Mouse (Mus musculus): ENCODE results near the gene Nup88. TPM values are rescaled to one million over a fixed set of nuclear protein-coding genes. Genes with fewer than 3 reads are reported as not detected.
A peak's percentile ranks its signal among the peaks of the same experiment; 100 is the strongest.

The Nup88 gene
- polyA plus RNA-seq, 1 experiment from 2014 or later, result 87.2 TPM

GRCm38 (mm10) chr11:70964222-70964907 is 5.4 kb downstream of the Nup88 start:
- WGBS (ENCODE audit: insufficient replicate concordance), result 81% methylated on average over 4 of the region's 4 CpGs
- Histone ChIP-seq H3K4me3 (no peak overlapping the region), H3K36me3 (peaks cover 79% of the 10 kb centered on the region)

GRCm38 (mm10) chr11:70960786-70961554 is 8.8 kb downstream of the Nup88 start:
- no peak overlapping the region for H3K4me3 ChIP-seq
- peaks cover 24% of the 10 kb centered on the region for H3K4me1 ChIP-seq
- no peak overlapping the region for H3K9ac ChIP-seq
- H3K4me2 ChIP-seq, result no peak overlapping the region
- ATAC-seq, result peak; percentile 24; the same call in 1 of the 2 replicates
- 52% methylated on average over 5 of the region's 5 CpGs for WGBS (ENCODE audit: insufficient replicate concordance)
- peaks cover 97% of the 10 kb centered on the region for H3K36me3 ChIP-seq
- no peaks in the 10 kb centered on the region for H3K27me3 ChIP-seq (replicated peaks)
- H3K9me3 ChIP-seq (replicated peaks), result no peaks in the 10 kb centered on the region
- H3K27ac ChIP-seq, result no peak overlapping the region

More at GRCm38 (mm10) chr11:70964222-70964907, 5.4 kb downstream of the Nup88 start:
- H3K4me2 ChIP-seq, result no peak overlapping the region
- no peak for ATAC-seq
- H3K9me3 ChIP-seq (replicated peaks), result no peaks in the 10 kb centered on the region
- peaks cover 41% of the 10 kb centered on the region for H3K4me1 ChIP-seq
- H3K27ac ChIP-seq, result no peak overlapping the region
- no peaks in the 10 kb centered on the region for H3K27me3 ChIP-seq (replicated peaks)
- H3K9ac ChIP-seq, result no peak overlapping the region

GRCm38 (mm10) chr11:70954711-70955110 is 15.1 kb downstream of the Nup88 start:
- 85% methylated on average over 4 of the region's 4 CpGs for WGBS (ENCODE audit: insufficient replicate concordance)
- Histone ChIP-seq H3K9me3 (replicated peaks) (no peaks in the 10 kb centered on the region), H3K4me2 (no peak overlapping the region), H3K27ac (no peak overlapping the region), H3K4me3 (no peak overlapping the region), H3K36me3 (peaks cover 98% of the 10 kb centered on the region), H3K4me1 (no peaks in the 10 kb centered on the region), H3K27me3 (replicated peaks) (no peaks in the 10 kb centered on the region), H3K9ac (no peak overlapping the region)
- no peak for ATAC-seq

DNA sequence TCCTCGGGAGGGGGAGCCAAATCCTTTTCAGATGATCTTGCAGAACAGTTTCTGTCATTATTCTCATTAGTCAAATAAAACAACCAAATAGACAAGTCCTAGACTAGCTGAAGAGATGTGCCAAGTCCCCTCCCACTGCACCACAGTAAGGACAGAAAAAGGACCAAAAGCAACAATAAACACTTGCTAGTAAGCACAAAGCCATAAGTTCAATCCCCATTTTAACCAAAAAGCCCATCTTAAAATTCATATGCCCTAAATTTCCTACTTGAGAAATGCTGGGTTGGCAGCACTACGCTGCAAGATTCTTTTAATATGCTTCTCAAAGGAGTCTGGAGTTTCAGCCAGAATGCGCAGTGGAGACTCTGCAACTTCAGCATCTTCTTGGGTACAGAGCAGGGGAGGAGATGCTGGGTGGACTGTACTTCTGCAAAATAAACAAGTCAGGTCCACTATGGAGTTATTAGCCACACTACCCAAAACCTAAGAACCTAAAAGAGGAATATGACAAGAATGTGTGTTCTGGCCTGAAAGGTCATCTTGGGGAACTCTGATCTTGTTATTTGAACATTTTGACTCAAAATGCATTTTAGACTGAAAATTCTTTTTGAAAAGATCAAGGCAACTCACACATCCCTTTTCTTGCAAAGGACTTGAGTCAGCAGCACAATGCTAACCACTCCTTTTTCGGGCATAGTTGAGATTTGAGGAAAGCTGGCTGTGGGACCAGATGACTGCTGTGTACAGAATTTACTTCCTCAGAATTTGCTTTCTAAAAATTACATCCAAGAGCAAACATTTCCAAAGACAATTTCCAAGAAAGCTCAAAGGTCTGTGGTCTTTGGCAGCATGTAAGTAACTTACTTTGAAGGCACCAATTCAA is 24.6 kb downstream of the Nup88 start:
- H3K27me3 ChIP-seq (replicated peaks), result no peaks in the 10 kb centered on the region
- H3K4me2 ChIP-seq, result no peak overlapping the region
- H3K4me1 ChIP-seq, result no peaks in the 10 kb centered on the region
- peaks cover 97% of the 10 kb centered on the region for H3K36me3 ChIP-seq
- ATAC-seq, result no peak
- H3K9me3 ChIP-seq (replicated peaks), result no peaks in the 10 kb centered on the region
- WGBS (ENCODE audit: insufficient replicate concordance), result 78% methylated on average over 4 of the region's 4 CpGs
- H3K4me3 ChIP-seq, result no peak overlapping the region
- H3K27ac ChIP-seq, result no peak overlapping the region
- no peak overlapping the region for H3K9ac ChIP-seq

- Histone ChIP-seq H3K4me2 (no peak overlapping the region), H3K9me3 (replicated peaks) (no peaks in the 10 kb centered on the region), H3K4me1 (no peaks in the 10 kb centered on the region), H3K9ac (no peak overlapping the region), H3K4me3 (no peak overlapping the region), H3K27me3 (replicated peaks) (no peaks in the 10 kb centered on the region), H3K27ac (no peak overlapping the region), H3K36me3 (peaks cover 96% of the 10 kb centered on the region)
- 92% methylated on average over 7 of the region's 7 CpGs for WGBS (ENCODE audit: insufficient replicate concordance)
- ATAC-seq, result no peak
Observed at GRCm38 (mm10) chr11:70943651-70944050, 26.1 kb downstream of the Nup88 start.

DNA sequence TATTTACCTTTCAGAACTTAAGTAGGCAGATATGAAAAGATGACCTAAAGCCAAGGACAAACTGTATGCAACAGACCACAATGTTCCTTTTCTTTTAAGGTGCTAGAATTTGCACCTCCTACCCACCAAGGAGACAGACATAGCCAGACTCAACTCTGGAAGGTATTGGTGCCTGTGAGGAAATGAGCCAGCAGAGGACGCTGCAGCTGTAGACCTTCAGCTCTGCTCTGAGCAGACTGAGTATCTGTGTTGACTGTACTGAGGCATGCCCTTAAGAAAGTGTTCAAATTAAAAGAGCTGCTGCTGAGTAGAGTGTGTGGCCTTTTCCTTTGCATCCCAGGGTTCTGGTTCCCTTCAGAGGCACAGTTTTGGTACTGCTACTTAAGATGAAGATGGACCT is 27.2 kb downstream of the Nup88 start:
- Histone ChIP-seq H3K4me3 (no peak overlapping the region), H3K4me2 (no peak overlapping the region), H3K4me1 (no peaks in the 10 kb centered on the region), H3K9me3 (replicated peaks) (no peaks in the 10 kb centered on the region), H3K27me3 (replicated peaks) (no peaks in the 10 kb centered on the region), H3K36me3 (peaks cover 96% of the 10 kb centered on the region), H3K9ac (no peak overlapping the region), H3K27ac (no peak overlapping the region)
- ATAC-seq, result no peak
- 63% methylated on average over 1 of the region's 1 CpGs for WGBS (ENCODE audit: insufficient replicate concordance)

- no peak overlapping the region for H3K4me2 ChIP-seq
- no peaks in the 10 kb centered on the region for H3K9me3 ChIP-seq (replicated peaks)
- no peaks in the 10 kb centered on the region for H3K27me3 ChIP-seq (replicated peaks)
- no peak overlapping the region for H3K27ac ChIP-seq
- peaks cover 90% of the 10 kb centered on the region for H3K36me3 ChIP-seq
- no peak overlapping the region for H3K4me3 ChIP-seq
- no peak for ATAC-seq
- no peak overlapping the region for H3K9ac ChIP-seq
- WGBS (ENCODE audit: insufficient replicate concordance), result 88% methylated on average over 7 of the region's 7 CpGs
- H3K4me1 ChIP-seq, result no peaks in the 10 kb centered on the region
Observed at GRCm38 (mm10) chr11:70935316-70935715, 34.5 kb downstream of the Nup88 start.

- Histone ChIP-seq H3K9ac (no peak overlapping the region), H3K27ac (no peak overlapping the region), H3K4me3 (no peak overlapping the region), H3K9me3 (replicated peaks) (no peaks in the 10 kb centered on the region), H3K27me3 (replicated peaks) (no peaks in the 10 kb centered on the region), H3K4me2 (no peak overlapping the region), H3K36me3 (peaks cover 80% of the 10 kb centered on the region), H3K4me1 (no peaks in the 10 kb centered on the region)
- 79% methylated on average over 5 of the region's 5 CpGs for WGBS (ENCODE audit: insufficient replicate concordance)
- ATAC-seq, result no peak
Observed at GRCm38 (mm10) chr11:70931461-70931860, 38.3 kb downstream of the Nup88 start.

- no peaks in the 10 kb centered on the region for H3K27me3 ChIP-seq (replicated peaks)
- no peak overlapping the region for H3K27ac ChIP-seq
- peaks cover 72% of the 10 kb centered on the region for H3K36me3 ChIP-seq
- WGBS (ENCODE audit: insufficient replicate concordance), result 88% methylated on average over 4 of the region's 4 CpGs
- H3K4me2 ChIP-seq, result no peak overlapping the region
- no peak overlapping the region for H3K4me3 ChIP-seq
- no peak for ATAC-seq
- H3K9ac ChIP-seq, result no peak overlapping the region
- H3K9me3 ChIP-seq (replicated peaks), result no peaks in the 10 kb centered on the region
- H3K4me1 ChIP-seq, result no peaks in the 10 kb centered on the region
Observed at GRCm38 (mm10) chr11:70919524-70919923, 50.2 kb downstream of the Nup88 start.

DNA sequence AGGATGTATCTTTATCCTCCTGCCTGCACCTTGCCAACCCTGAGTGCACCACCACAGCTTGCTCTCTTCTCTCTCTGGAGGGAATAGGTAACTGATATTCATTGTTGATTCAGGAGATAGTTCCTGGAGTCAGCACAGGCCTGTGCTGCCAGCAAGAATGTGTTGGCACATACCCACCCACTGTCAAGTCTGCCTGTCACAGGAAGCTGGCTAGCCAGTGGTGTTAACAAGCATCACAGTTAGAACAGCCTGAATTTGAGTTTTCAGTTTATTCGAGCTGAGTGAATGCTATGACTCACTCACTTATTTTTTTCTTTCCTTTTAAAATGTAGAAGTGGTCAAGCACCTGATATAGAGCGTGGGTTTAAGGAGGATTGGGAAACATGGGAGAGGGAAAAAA is 51.9 kb downstream of the Nup88 start:
- Histone ChIP-seq H3K4me1 (no peaks in the 10 kb centered on the region), H3K9ac (no peak overlapping the region), H3K4me3 (no peak overlapping the region), H3K9me3 (replicated peaks) (no peaks in the 10 kb centered on the region), H3K27ac (no peak overlapping the region), H3K4me2 (no peak overlapping the region), H3K36me3 (peaks cover 65% of the 10 kb centered on the region), H3K27me3 (replicated peaks) (no peaks in the 10 kb centered on the region)
- no peak for ATAC-seq
- WGBS (ENCODE audit: insufficient replicate concordance), result 71% methylated on average over 2 of the region's 2 CpGs

- 84% methylated on average over 1 of the region's 1 CpGs for WGBS (ENCODE audit: insufficient replicate concordance)
- Histone ChIP-seq H3K4me2 (no peak overlapping the region), H3K4me1 (no peaks in the 10 kb centered on the region), H3K27me3 (replicated peaks) (no peaks in the 10 kb centered on the region), H3K9me3 (replicated peaks) (no peaks in the 10 kb centered on the region), H3K27ac (no peak overlapping the region), H3K4me3 (no peak overlapping the region), H3K36me3 (peaks cover 64% of the 10 kb centered on the region), H3K9ac (no peak overlapping the region)
- no peak for ATAC-seq
Observed at GRCm38 (mm10) chr11:70911920-70912319, 57.9 kb downstream of the Nup88 start.

DNA sequence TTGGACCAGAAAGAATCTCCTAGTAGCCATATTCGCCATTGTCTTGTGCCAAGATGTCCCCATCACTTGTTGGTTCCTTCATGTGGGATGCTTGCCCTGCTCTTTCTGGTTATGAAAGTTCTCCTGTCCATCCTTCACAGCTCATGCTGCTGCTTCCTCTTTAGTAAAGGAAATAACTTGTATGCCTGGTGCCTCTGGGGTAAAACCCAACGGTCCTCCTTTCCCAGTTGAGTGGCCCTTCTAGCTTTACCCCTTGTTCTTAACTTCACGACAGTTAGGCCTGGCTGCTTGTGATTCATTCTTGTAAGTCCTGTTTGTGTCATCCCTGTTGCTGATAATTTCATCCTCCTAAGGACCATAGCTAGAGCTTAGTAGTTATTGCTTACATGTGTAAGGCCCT is 58.5 kb downstream of the Nup88 start:
- no peak overlapping the region for H3K27ac ChIP-seq
- H3K36me3 ChIP-seq, result peaks cover 64% of the 10 kb centered on the region
- H3K27me3 ChIP-seq (replicated peaks), result no peaks in the 10 kb centered on the region
- ATAC-seq, result no peak
- no peaks in the 10 kb centered on the region for H3K9me3 ChIP-seq (replicated peaks)
- H3K9ac ChIP-seq, result no peak overlapping the region
- no peak overlapping the region for H3K4me2 ChIP-seq
- WGBS (ENCODE audit: insufficient replicate concordance), result 72% methylated on average over 3 of the region's 3 CpGs
- no peak overlapping the region for H3K4me3 ChIP-seq
- no peaks in the 10 kb centered on the region for H3K4me1 ChIP-seq

Measured in liver, embryonic 12.5 days (tissue).